Comparison of ENCODE assay signal across 14 mouse cellular contexts in genomic region chr17:62310059-62310458, GRCm38 (mm10).
DNase-seq lines count a peak whose midpoint lies in the region; ATAC-seq and TF ChIP-seq lines count a peak whose summit lies in the region.
"Had no signal": no experiment of that assay in that cellular context is flagged by ENCODE, and none has a peak within 500 bp of the region (broad histone marks: within the 10 kb centered on the region; RNA-seq: fewer than 3 reads in every experiment).

No protein-coding gene starts in this region.

- ATAC-seq in CD4-positive, CD25-positive, alpha-beta regulatory T cell, adult 4 months = no peak
- no peak for ATAC-seq in kidney, postnatal 0 days (replicated peaks; ENCODE audit: low FRiP score, low read depth)
- ATAC-seq in kidney, embryonic 14.5 days (ENCODE audit: low FRiP score, low TSS enrichment) = no peak
- ATAC-seq: hindbrain, embryonic 16.5 days had no signal

- DNase-seq in CD4-positive, CD25-positive, alpha-beta regulatory T cell, adult 2 months (ENCODE audit: low read depth, low spot score) = peak; percentile 2
- DNase-seq in kidney, postnatal 0 days (ENCODE audit: low spot score) = no peak
- peak; percentile 5 for DNase-seq in retina, postnatal 1 day
- no peak for DNase-seq in retina, embryonic 14.5 days (ENCODE audit: low spot score)
- peak; percentile 13 for DNase-seq in thymus, postnatal 25 days
- no peak for DNase-seq in T-cell, adult 2 months (ENCODE audit: low spot score)

- H3K36me3 ChIP-seq in kidney, postnatal 0 days (ENCODE audit: insufficient read depth, low read length) = no peaks in the 10 kb centered on the region
- H3K36me3 ChIP-seq in kidney, embryonic 14.5 days (ENCODE audit: control insufficient read depth, insufficient read depth, low read length) = no peaks in the 10 kb centered on the region
- H3K36me3 ChIP-seq: embryonic facial prominence, embryonic 10.5 days; forebrain, embryonic 10.5 days; heart, embryonic 13.5 days had no signal

- H3K27me3 ChIP-seq in kidney, postnatal 0 days (ENCODE audit: insufficient read depth, low read length) = no peaks in the 10 kb centered on the region
- H3K27me3 ChIP-seq in kidney, embryonic 14.5 days (ENCODE audit: control insufficient read depth, insufficient read depth, low read length) = no peaks in the 10 kb centered on the region
- H3K27me3 ChIP-seq: heart, embryonic 13.5 days; megakaryocyte, embryonic 14.5 days had no signal

- H3K4me2 ChIP-seq in kidney, postnatal 0 days (ENCODE audit: low read length) = no peak overlapping the region
- H3K4me2 ChIP-seq in kidney, embryonic 14.5 days (replicated peaks; ENCODE audit: low read depth, low read length) = no peak overlapping the region
- H3K4me2 ChIP-seq: heart, embryonic 13.5 days had no signal

- TF ChIP-seq CTCF in kidney, postnatal 0 days (IDR thresholded peaks at IDR 0.05; ENCODE audit: low read depth) = peak; percentile 49; the same call in 1 of the 2 replicates

- no peak overlapping the region for H3K9ac ChIP-seq in kidney, postnatal 0 days (ENCODE audit: low read depth, low read length)
- H3K9ac ChIP-seq in kidney, embryonic 14.5 days (ENCODE audit: low read depth, low read length) = no peak overlapping the region
- H3K9ac ChIP-seq: heart, embryonic 13.5 days had no signal

- WGBS in kidney, postnatal 0 days = 51% methylated on average over 3 of the region's 3 CpGs
- 60% methylated on average over 3 of the region's 3 CpGs for WGBS in kidney, embryonic 14.5 days

- no peaks in the 10 kb centered on the region for H3K4me1 ChIP-seq in kidney, postnatal 0 days (replicated peaks; ENCODE audit: insufficient read depth, low read length)
- no peaks in the 10 kb centered on the region for H3K4me1 ChIP-seq in kidney, embryonic 14.5 days (ENCODE audit: control insufficient read depth, insufficient read depth, low read length)
- H3K4me1 ChIP-seq: embryonic facial prominence, embryonic 10.5 days; forebrain, embryonic 10.5 days had no signal

- H3K4me3 ChIP-seq in kidney, postnatal 0 days (replicated peaks; ENCODE audit: low read depth, low read length) = no peak overlapping the region
- no peak overlapping the region for H3K4me3 ChIP-seq in kidney, embryonic 14.5 days (ENCODE audit: low read length)
- H3K4me3 ChIP-seq: embryonic facial prominence, embryonic 10.5 days; forebrain, embryonic 10.5 days; heart, embryonic 13.5 days; megakaryocyte, embryonic 14.5 days; myocyte had no signal

- no peak overlapping the region for H3K27ac ChIP-seq in kidney, postnatal 0 days
- no peak overlapping the region for H3K27ac ChIP-seq in kidney, embryonic 14.5 days (ENCODE audit: low read depth, low read length)
- H3K27ac ChIP-seq: embryonic facial prominence, embryonic 10.5 days; forebrain, embryonic 10.5 days; heart, embryonic 13.5 days had no signal

- H3K9me3 ChIP-seq in kidney, postnatal 0 days (replicated peaks; ENCODE audit: low read length) = no peaks in the 10 kb centered on the region
- H3K9me3 ChIP-seq in kidney, embryonic 14.5 days (ENCODE audit: control insufficient read depth, low read length) = no peaks in the 10 kb centered on the region
- H3K9me3 ChIP-seq: embryonic facial prominence, embryonic 10.5 days; forebrain, embryonic 10.5 days; heart, embryonic 13.5 days had no signal

Comparison
In these comparisons a context has a peak if more than half of its experiments do, and no peak if none do; other contexts are left out.
1. DNase-seq: peak in CD4-positive, CD25-positive, alpha-beta regulatory T cell, adult 2 months (single experiment), retina, postnatal 1 day (single experiment) and thymus, postnatal 25 days (single experiment); none in kidney, postnatal 0 days (single experiment), retina, embryonic 14.5 days (single experiment) and T-cell, adult 2 months (single experiment).